Mouse (Mus musculus): Measurements from ENCODE around the gene March9.

The March9 gene

DNA sequence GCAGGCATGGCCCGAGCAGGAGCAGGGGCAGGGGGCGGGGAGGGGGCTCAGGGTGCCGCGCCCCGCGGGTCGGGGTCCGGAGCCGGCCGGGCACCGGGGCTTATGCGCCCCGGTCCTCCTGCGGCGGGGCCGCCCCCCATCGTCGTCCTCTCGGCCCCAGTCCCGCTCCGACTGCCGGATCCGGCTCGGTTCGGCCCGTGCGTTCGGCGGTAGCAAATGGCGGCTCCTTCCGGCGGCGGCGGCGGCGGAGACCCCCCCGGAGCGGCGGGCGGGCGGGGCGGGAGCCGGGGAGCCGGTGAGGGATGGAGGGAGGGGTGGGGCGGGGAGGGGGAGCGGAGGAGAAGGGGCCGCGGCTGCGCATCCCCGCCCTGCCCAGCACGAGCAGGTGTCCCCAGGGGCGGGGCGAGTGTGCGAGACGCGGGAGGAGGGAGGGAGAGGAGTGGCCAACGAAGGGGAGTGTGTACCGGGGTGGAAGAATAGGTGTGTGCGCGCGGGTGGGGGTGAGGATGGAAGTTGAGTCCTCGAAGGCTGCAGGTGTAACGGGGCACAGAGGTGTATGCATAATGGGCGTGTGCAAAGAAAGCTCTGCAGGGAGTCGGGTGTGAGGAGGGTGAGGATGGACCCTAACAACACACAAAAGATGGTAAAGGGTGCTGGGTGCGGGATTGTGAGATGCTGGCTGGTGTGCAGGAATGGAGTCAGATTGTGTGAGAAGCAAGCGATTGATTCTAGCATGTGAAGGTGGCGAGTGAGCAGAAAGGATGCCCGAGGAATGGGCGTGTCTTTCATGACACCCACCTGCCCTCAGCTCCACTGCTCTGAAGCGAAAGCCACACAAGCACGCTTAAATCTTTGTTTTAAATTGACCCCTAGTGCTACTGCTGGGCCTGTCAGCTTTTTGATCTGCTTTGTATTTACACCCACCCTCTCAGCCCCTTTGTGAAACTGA, at the start of gene March9:
Gene March9 (minus strand): TSS at position 217 of the 949 bp plus-strand sequence.
- in situ Hi-C loops (cut with MseI, MboI) = no loop called here

DNA sequence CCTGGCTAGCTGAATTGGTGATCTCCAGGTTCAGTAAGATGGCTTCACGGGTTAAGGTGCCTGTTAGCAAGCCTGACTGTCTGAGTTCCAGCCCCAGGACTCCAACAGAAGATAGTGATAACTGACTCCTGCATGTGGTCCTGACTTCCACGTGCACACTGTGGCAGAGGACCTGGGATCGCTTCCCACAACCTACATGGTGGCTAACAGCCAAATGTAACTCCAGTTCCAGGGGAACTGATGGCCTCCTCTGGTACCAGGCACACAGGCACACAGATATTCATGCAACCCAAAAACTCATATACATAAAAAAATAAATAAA, 48.2 kb upstream of the March9 start:
- in situ Hi-C loops (cut with MseI, MboI) = no loop called here

DNA sequence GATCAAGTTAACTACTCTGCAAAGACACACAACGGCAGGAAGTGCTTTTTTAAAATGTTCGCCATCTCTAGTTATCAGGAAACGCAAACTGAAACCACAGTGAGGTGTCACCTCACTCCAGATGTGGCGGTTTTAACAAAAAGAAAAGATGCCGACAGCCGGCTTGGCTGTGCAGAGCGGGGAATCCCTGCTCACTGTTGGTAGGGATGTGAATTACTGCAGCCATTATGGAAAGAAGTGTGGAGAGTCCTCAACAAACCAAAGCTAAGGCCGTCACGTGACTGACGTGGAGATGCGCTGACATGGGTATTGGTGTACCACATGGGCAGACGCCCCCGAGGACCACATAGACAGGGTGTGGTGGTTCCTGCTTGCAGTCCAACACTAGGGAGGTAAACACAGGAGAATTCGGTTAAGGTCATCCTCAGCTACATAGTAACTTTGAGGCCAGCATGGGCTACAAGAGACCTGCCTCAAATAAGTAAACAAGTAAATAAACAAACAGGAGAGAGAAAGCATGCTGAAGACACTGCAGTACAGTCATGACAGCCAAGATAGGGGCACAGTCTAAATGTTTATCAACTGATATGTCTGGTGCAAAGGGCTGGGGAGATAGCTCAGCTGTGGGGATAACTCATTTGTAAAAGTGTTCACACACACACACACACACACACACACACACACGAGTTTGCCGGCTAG, 47.7 kb upstream of the March9 start:
- in situ Hi-C loops (cut with MseI, MboI) = no loop called here

DNA sequence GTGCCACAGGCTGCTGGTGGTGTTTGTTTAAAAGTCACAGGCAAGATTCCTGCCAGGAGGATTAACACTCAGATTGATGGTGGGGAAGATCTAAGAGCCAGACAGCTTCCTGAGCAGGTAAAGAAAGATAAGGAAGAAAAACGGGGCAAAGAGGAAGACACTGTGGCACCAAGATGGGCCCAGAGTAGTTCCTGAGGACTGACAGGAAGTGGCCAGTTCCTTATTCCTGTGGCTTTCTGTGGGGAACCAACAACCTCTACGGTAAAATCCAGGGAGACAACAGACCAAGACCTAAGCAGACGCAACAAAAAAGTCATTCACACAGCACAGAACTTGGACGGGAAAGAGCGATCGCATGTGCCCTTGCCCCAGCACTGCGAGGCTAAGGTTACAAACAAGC, 43.6 kb upstream of the March9 start:
- in situ Hi-C loops (cut with MseI, MboI) = no loop called here

DNA sequence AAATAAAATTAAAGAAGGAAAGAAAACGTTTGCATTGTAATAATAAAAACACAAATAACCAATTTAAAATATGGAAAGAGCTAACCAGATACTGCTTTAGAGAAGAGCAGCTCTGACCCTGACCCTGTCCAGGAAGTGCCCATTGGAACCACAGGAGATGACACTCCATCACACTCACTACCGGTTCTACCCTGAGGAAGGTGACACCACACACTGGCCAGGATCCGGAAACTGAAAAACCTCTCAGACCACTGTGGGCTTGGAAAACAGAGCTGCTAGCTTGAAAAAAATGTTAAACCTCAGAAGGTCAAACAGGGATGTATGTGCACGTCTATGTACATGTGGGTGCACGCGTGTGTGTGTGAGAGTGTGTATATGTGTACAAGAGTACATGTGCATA, 41.2 kb upstream of the March9 start:
- in situ Hi-C loops (cut with MseI, MboI) = no loop called here

DNA sequence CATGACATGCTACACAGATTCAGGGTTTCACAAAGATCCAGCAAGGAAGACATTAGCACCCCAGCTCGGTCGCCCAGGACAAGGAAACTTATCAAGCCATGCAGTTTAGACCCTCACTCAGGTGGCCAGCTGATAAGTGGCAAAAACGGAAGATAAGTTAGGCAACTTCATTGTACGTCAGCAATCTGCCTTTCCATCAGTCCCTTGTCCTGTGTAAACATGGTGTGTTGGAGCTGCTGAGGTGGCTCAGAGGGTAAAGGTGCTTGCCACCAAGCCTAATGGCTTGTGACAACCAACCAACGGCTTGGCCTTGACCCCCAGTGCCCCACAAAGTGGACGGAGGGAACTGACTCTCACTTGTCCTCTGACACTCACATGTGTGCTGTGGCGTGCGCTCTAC, 40.4 kb upstream of the March9 start:
- in situ Hi-C loops (cut with MseI, MboI) = no loop called here

- in situ Hi-C loops (cut with MseI, MboI) = no loop called here
These were observed 39.9 kb upstream of the March9 start for GRCm38 (mm10) chr10:127099868-127100267.

DNA sequence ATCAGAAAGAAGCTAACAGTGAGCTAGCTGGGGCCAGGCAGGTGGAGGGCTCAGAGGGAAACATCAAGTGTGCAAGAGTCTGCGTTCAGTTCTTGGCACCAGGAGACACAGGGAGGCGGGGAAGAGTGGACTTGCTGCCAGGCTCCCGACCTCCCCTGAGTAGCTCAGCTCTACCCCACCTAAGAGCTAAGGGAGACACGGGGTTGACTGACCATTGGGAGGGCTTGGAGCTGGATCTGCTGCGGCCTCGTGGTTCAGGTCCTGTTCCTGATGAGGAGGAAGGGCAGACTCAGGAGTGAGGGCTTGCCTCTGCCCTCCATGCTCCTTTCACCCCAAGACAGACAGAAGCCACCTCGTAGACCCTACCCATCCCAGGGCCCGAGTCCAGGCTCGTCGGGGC, 39.2 kb upstream of the March9 start:
- in situ Hi-C loops (cut with MseI, MboI) = no loop called here

- in situ Hi-C loops (cut with MseI, MboI) = no loop called here
These were observed 38.5 kb upstream of the March9 start for GRCm38 (mm10) chr10:127098514-127098913.

DNA sequence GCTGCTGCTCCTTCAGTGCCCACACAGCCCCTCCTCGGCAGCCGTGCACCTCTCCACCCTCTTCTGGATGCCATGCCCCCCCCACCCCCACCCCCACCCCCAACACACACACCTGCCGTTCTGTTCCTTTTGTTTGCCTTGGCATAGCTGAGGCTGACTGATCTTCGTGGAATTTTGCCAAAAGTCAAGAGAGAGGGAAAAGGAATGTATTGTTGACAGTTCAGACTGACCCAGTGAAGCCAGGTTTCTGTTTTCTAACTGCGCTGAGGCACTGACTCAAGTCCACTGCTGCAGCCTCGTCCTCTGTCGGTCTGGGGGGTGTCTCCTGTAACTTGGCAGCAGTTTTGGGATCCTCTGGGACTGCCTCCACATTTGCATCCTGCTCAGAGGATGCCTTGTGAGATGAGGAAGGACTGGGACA, 34.4 kb upstream of the March9 start:
- in situ Hi-C loops (cut with MseI, MboI) = no loop called here

DNA sequence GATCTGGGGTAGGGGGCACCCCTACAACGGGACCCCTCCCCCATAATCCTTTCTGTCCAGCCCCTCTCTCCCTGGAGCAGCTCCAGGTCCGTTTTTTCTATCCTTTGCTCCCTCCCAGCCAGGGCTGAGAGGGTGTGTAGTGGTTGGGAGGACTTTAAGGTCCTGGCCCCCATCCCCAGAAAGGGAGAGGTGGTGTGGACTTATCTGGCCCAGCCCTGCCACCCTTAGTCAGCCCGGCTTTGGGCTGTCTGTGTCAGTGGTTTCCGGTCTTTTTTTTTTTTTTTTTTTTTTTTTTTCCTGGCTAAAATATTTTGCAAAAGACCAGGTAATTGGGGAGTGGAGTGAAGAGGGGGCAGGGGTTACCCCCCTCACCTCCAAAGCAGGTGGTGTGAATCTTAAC, 32.8 kb upstream of the March9 start:
- in situ Hi-C loops (cut with MseI, MboI) = no loop called here

GRCm38 (mm10) chr10:127091507-127092396, 31.8 kb upstream of the March9 start:
- in situ Hi-C loops (cut with MseI, MboI) = no loop called here

- in situ Hi-C loops (cut with MseI, MboI) = no loop called here
These were observed 30.8 kb upstream of the March9 start for GRCm38 (mm10) chr10:127090560-127091411.

DNA sequence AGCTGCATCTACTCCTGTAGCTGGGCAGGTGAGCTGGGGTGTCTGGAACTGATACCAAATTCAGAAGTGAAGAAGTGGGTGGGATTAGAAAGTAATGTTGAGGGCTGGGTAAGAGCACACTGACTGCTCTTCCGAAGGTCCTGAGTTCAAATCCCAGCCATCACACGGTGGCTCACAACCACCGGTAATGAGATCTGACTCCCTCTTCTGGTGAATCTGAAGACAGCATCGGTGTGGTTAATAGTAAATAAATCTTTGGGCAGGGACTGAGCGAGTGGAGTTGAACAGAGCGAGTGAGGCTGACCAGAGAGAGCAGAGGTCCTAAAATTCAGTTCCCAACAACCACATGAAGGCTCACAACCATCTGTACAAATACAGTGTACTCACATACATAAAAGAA, 25.6 kb upstream of the March9 start:
- in situ Hi-C loops (cut with MseI, MboI) = no loop called here

DNA sequence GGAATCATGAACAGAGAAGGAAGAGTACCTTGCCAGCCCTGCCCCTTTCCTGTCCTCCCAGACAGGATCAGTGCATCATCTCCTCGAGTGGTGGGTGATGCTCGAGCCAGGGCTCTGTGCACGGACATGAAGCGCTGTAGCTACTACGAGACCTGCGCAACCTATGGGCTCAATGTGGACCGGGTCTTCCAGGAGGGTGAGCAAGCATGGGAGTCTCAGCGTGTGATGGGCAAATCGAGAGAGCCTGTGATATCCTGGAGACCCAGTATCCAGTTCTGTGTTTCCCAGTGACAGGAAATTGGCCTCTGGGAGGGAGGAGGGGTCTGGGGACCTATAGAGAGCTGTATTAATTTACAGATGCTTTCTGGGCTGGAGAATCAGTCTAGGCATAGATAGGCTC, 25.1 kb upstream of the March9 start:
- in situ Hi-C loops (cut with MseI, MboI) = no loop called here

GRCm38 (mm10) chr10:127083915-127084306, 23.9 kb upstream of the March9 start:
- in situ Hi-C loops (cut with MseI, MboI) = no loop called here

GRCm38 (mm10) chr10:127083292-127083914, 23.4 kb upstream of the March9 start:
- in situ Hi-C loops (cut with MseI, MboI) = no loop called here

DNA sequence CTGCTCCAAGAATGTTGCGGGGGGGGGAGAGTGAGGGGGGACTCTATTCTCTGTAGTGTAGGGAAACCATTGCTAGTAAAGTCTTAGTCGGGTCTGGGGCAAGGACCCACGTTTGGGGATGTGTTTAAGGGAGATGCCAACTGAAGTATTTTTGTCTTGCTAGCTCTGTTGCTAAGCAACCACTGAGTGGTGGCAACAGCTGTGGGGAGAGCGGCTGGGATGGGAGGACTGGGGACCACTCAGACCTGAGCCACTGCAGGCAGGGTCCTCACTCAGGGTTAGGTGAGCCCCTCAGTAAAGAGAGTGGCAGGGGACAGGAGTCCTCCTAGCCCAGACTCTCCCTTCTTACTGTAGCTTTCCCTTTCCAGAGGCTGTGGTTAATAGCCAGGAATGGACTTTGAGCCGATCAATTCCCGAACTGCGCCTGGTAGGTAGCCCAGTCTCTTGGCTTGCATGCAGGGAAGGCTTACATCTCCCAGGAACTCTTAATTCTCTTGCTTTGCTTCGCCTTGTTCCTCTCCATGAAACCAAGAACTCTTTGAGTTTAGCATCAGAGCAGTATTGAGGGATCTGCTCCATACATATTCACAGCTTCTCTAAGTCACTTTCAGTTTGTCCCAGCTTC, 22.1 kb upstream of the March9 start:
- in situ Hi-C loops (cut with MseI, MboI) = no loop called here

- in situ Hi-C loops (cut with MseI, MboI) = no loop called here
These were observed 21.2 kb upstream of the March9 start for GRCm38 (mm10) chr10:127080901-127081780.

All from mouse trophoblast stem cell (cell line).